Mouse (Mus musculus) neural tube, embryonic 13.5 days (tissue): ENCODE data around the gene Gfod1. TPM values are rescaled to one million over a fixed set of nuclear protein-coding genes. Genes with fewer than 3 reads are reported as not detected.
A peak's percentile ranks its signal among the peaks of the same experiment; 100 is the strongest.

Source experiments
- ATAC-seq: fragments of 200-750 bp; cut with Nextera tagmentation; 2 replicates; pipeline ENCODE4 v1.8.0; 2017; ENCODE audit warnings: low read depth, mild to moderate bottlenecking, moderate TSS enrichment, moderate library complexity
- H3K27ac ChIP-seq: fragments of 300-500 bp; sonication (generic); replicated peaks from 2 replicates; pipeline ENCODE4 v1.5.1; 2015; ENCODE audit warnings: moderate library complexity, mild to moderate bottlenecking, inconsistent platforms
- H3K27me3 ChIP-seq: fragments of 300-500 bp; sonication (generic); 2 replicates; pipeline ENCODE4 v1.6.1; 2015; ENCODE audit warnings: mild to moderate bottlenecking, inconsistent platforms
- H3K36me3 ChIP-seq: fragments of 300-500 bp; sonication (generic); 2 replicates; pipeline ENCODE4 v1.6.1; 2015; ENCODE audit warnings: mild to moderate bottlenecking, inconsistent platforms
- H3K4me1 ChIP-seq: fragments of 300-500 bp; sonication (generic); replicated peaks from 2 replicates; pipeline ENCODE4 v1.6.1; 2015; ENCODE audit warnings: inconsistent platforms
- H3K4me2 ChIP-seq: fragments of 300-500 bp; sonication (generic); 2 replicates; pipeline ENCODE4 v1.6.1; 2015; ENCODE audit warnings: inconsistent platforms, mild to moderate bottlenecking, moderate library complexity
- H3K4me3 ChIP-seq: fragments of 300-500 bp; sonication (generic); 2 replicates; pipeline ENCODE4 v1.5.1; 2015; ENCODE audit warnings: mild to moderate bottlenecking, inconsistent platforms
- H3K9ac ChIP-seq: fragments of 300-500 bp; sonication (generic); 2 replicates; pipeline ENCODE4 v1.6.1; 2015; ENCODE audit warnings: moderate library complexity, mild to moderate bottlenecking, inconsistent platforms
- H3K9me3 ChIP-seq: fragments of 300-500 bp; sonication (generic); 2 replicates; pipeline ENCODE4 v1.6.1; 2016; ENCODE audit warnings: inconsistent platforms
- WGBS: fragments of 180-500 bp; shearing (Covaris S2); methylation state at CpG from one replicate; pipeline ENCODE4 v1.1.7; 2015; 5-methylcytosine and 5-hydroxymethylcytosine counted together
- polyA plus RNA-seq: library from polyadenylated mRNA; unstranded; fragments of >200 nt; fragmentation: Nextera tagmentation; extraction: Ambion mirVana; gene quantifications from 2 replicates; pipeline ENCODE4 v1.2.1, GENCODE M21; 2015

Gene Gfod1
- 1.8 and 2.0 TPM in 2 replicates for polyA plus RNA-seq

- H3K27me3 ChIP-seq, result peaks cover 26% of the 10 kb centered on the region
- peaks cover 46% of the 10 kb centered on the region for H3K4me1 ChIP-seq
- H3K4me2 ChIP-seq, result peak within 1 kb of the TSS; percentile 68
- peak; percentile 94 for ATAC-seq
- peak within 1 kb of the TSS; percentile 94 for H3K27ac ChIP-seq
- H3K9ac ChIP-seq, result peak within 1 kb of the TSS; percentile 92
- peak within 1 kb of the TSS; percentile 85 for H3K4me3 ChIP-seq
- H3K36me3 ChIP-seq, result no peaks in the 10 kb centered on the region
- WGBS, result under 1% methylated on average over 53 of the region's 53 CpGs
- no peaks in the 10 kb centered on the region for H3K9me3 ChIP-seq
Observed at GRCm38 (mm10) chr13:43304018-43304431, at the start of gene Gfod1. Gene Gfod1, minus strand, starts transcription at chr13:43304172.

- Histone ChIP-seq H3K4me2 (no peak overlapping the region), H3K4me1 (no peaks in the 10 kb centered on the region; the same call in 1 of the 2 replicates), H3K27ac (no peak overlapping the region), H3K36me3 (no peaks in the 10 kb centered on the region), H3K27me3 (no peaks in the 10 kb centered on the region), H3K9ac (no peak overlapping the region), H3K4me3 (no peak overlapping the region), H3K9me3 (no peaks in the 10 kb centered on the region)
- 73% methylated on average over 4 of the region's 4 CpGs for WGBS
- ATAC-seq, result no peak
Observed at GRCm38 (mm10) chr13:43353356-43353755, 49.4 kb upstream of the Gfod1 start.

- Histone ChIP-seq H3K4me1 (no peaks in the 10 kb centered on the region; the same call in 1 of the 2 replicates), H3K27ac (no peak overlapping the region), H3K9me3 (no peaks in the 10 kb centered on the region), H3K27me3 (no peaks in the 10 kb centered on the region), H3K9ac (no peak overlapping the region), H3K4me3 (no peak overlapping the region), H3K36me3 (no peaks in the 10 kb centered on the region), H3K4me2 (no peak overlapping the region)
- no peak for ATAC-seq
- WGBS, result 73% methylated on average over 9 of the region's 9 CpGs
Observed at GRCm38 (mm10) chr13:43350489-43351169, 46.7 kb upstream of the Gfod1 start.

DNA sequence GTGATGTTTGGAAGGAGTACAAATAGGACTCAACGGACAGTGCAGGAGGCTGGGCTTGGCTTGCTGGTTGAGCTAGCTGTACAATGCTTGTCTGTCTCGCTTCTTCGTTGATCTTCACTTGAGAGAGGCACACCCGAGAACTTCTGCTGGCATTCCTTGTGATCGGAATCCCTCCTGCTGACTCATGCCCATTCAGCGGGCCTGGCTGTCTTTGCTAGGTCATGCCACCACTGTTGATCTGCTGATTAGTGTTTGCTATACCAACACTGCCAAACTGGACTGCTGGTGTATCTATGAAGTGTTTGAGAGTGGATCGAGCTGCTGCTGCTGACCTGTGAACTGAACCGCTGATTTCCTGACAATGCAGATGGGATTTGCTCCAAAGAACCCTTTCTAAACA lies 45.4 kb upstream of the Gfod1 start:
- H3K4me1 ChIP-seq, result no peaks in the 10 kb centered on the region; the same call in 1 of the 2 replicates
- H3K27me3 ChIP-seq, result no peaks in the 10 kb centered on the region
- no peak overlapping the region for H3K9ac ChIP-seq
- no peaks in the 10 kb centered on the region for H3K9me3 ChIP-seq
- no peak overlapping the region for H3K4me3 ChIP-seq
- no peak overlapping the region for H3K27ac ChIP-seq
- no peak for ATAC-seq
- H3K4me2 ChIP-seq, result no peak overlapping the region
- no peaks in the 10 kb centered on the region for H3K36me3 ChIP-seq
- 90% methylated on average over 8 of the region's 8 CpGs for WGBS

DNA sequence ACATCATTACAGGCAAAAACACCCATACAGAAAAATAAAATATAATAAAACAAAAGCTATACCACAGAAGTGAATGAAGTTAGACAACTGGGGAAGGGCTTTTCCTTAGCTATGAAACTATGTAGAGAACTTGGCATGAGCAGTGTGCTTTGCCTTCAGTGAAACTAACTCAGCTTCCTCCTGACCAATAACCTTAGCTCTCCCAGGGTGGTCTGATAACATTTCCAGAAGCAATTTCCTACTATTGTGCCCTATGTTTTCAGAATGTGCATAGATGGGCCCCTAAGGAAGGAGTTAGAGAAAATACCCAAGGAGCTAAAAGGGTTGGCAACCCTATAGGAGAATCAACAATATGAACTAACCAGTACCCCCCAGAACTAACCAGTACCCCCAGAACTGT lies 42.9 kb upstream of the Gfod1 start:
- Histone ChIP-seq H3K4me2 (no peak overlapping the region), H3K4me3 (no peak overlapping the region)
- no peak for ATAC-seq

GRCm38 (mm10) chr13:43338632-43339031 lies 34.7 kb upstream of the Gfod1 start:
- H3K36me3 ChIP-seq, result no peaks in the 10 kb centered on the region
- no peak overlapping the region for H3K4me2 ChIP-seq
- WGBS, result 63% methylated on average over 4 of the region's 4 CpGs
- no peak for ATAC-seq
- no peaks in the 10 kb centered on the region for H3K9me3 ChIP-seq
- H3K27me3 ChIP-seq, result no peaks in the 10 kb centered on the region
- no peak overlapping the region for H3K4me3 ChIP-seq
- no peak overlapping the region for H3K27ac ChIP-seq
- H3K4me1 ChIP-seq, result peaks cover 8% of the 10 kb centered on the region; the same call in 1 of the 2 replicates
- no peak overlapping the region for H3K9ac ChIP-seq

More for the DNA sequence above, 42.9 kb upstream of the Gfod1 start:
- Histone ChIP-seq H3K27me3 (no peaks in the 10 kb centered on the region), H3K36me3 (no peaks in the 10 kb centered on the region), H3K4me1 (no peaks in the 10 kb centered on the region; the same call in 1 of the 2 replicates), H3K27ac (no peak overlapping the region), H3K9ac (no peak overlapping the region), H3K9me3 (no peaks in the 10 kb centered on the region)

- no peaks in the 10 kb centered on the region for H3K27me3 ChIP-seq
- no peaks in the 10 kb centered on the region for H3K36me3 ChIP-seq
- no peak overlapping the region for H3K4me3 ChIP-seq
- no peak overlapping the region for H3K4me2 ChIP-seq
- H3K9ac ChIP-seq, result no peak overlapping the region
- peaks cover 8% of the 10 kb centered on the region; the same call in 1 of the 2 replicates for H3K4me1 ChIP-seq
- H3K9me3 ChIP-seq, result no peaks in the 10 kb centered on the region
- 94% methylated on average over 8 of the region's 8 CpGs for WGBS
- no peak overlapping the region for H3K27ac ChIP-seq
- ATAC-seq, result no peak
Observed at GRCm38 (mm10) chr13:43338001-43338400, 34.0 kb upstream of the Gfod1 start.

DNA sequence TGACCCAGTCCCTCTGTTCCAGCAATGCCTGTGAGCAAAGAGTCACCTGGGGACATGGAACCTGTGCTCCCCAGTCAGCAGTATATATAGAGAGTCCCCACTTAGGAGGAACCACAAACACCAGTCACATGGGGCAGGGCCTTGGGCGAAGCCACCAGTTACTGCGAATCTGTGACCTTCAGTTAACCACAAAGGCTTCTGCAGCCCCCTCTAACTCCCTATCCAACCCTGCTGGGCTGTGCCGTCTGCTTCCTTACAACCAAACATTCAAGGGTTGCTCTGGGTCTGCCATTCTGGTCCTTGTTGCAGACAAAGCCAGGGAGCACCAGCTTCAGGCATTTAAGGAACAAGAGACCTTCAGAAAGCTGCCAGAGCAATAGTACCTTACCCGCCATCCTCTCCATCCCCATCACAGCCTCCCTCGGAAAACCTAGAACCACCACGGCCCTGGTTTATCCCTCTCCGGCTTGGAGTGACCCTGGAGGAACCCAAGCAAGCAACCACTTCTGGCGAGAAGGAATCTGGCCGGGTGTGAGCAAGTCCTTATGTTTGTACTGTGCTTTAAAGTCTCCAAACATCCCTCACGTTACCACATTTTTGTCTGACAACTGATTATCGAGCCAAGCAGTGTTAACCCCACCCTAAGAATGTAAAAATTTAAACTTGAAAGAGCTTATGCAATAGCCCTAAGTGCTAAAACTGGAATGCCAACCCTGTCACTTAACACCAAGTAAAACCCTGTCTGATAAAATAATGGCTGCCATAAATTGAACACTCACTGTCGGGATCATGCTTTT lies 32.7 kb upstream of the Gfod1 start:
- H3K36me3 ChIP-seq, result no peaks in the 10 kb centered on the region
- WGBS, result 80% methylated on average over 12 of the region's 12 CpGs
- H3K9me3 ChIP-seq, result no peaks in the 10 kb centered on the region
- no peaks in the 10 kb centered on the region for H3K27me3 ChIP-seq
- no peak for ATAC-seq
- peaks cover 8% of the 10 kb centered on the region; the same call in 1 of the 2 replicates for H3K4me1 ChIP-seq
- no peak overlapping the region for H3K4me2 ChIP-seq
- no peak overlapping the region for H3K27ac ChIP-seq
- H3K9ac ChIP-seq, result no peak overlapping the region
- H3K4me3 ChIP-seq, result no peak overlapping the region

DNA sequence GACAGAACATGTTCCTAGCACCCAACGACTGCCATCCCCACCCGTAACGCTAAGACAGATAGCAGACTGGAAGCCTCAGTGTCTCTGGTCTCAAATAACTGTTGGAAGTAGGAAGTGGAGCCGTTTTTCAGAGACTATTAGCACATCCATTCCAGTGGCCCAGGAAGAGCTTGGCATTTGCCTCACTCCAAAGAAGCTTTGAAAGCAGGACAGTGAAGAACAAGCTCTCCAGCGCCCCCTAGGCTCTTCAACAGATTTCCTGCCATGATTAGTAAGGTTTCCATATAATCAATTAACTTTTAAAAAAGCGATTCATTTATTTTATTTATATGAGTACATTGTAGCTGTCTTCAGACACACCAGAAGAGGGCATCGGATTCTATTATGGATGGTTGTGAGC lies 28.6 kb upstream of the Gfod1 start:
- ATAC-seq, result no peak

DNA sequence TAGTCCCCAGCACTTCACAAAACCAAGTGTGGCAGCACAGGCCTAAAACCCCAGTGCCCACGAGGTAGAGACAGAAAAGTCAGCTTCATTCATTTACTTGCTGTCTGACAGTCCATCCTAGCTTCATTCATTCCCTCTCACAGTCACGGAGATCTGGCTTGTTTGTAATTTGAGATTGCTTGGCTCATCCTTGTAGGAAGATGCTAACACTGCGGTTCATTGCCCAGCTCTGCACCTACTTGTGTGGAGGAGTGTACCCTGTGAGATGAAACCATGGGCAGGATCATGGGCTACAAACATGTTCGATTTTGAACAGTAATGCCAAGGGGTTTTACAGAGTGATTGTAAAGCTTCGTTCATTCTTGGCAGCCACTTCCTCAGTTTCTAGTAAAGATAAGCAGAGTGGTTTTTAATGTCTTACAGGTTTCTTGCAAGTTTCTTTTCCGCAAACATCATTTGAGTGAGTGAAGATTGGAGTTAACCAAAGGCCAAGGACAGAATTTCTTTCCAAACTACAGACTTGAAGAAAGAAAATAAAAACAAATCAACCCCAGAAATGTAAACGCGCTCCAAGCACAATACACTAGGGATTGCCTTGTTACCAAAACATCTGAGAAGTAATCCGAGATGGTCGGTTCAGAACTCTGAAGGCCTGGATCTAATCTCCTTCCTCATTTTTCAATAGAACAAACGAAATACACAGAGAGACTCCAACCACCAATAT lies 27.9 kb upstream of the Gfod1 start:
- no peak overlapping the region for H3K4me3 ChIP-seq
- no peaks in the 10 kb centered on the region for H3K4me1 ChIP-seq
- H3K27me3 ChIP-seq, result no peaks in the 10 kb centered on the region
- H3K9ac ChIP-seq, result no peak overlapping the region
- H3K4me2 ChIP-seq, result no peak overlapping the region
- WGBS, result 76% methylated on average over 11 of the region's 11 CpGs
- no peak for ATAC-seq
- H3K27ac ChIP-seq, result no peak overlapping the region
- H3K36me3 ChIP-seq, result no peaks in the 10 kb centered on the region
- no peaks in the 10 kb centered on the region for H3K9me3 ChIP-seq

More for the DNA sequence above, 28.6 kb upstream of the Gfod1 start:
- no peak overlapping the region for H3K9ac ChIP-seq
- H3K36me3 ChIP-seq, result no peaks in the 10 kb centered on the region
- WGBS, result 47% methylated on average over 7 of the region's 7 CpGs
- H3K4me1 ChIP-seq, result no peaks in the 10 kb centered on the region
- H3K27me3 ChIP-seq, result no peaks in the 10 kb centered on the region
- H3K9me3 ChIP-seq, result no peaks in the 10 kb centered on the region
- no peak overlapping the region for H3K4me3 ChIP-seq
- no peak overlapping the region for H3K27ac ChIP-seq
- no peak overlapping the region for H3K4me2 ChIP-seq

DNA sequence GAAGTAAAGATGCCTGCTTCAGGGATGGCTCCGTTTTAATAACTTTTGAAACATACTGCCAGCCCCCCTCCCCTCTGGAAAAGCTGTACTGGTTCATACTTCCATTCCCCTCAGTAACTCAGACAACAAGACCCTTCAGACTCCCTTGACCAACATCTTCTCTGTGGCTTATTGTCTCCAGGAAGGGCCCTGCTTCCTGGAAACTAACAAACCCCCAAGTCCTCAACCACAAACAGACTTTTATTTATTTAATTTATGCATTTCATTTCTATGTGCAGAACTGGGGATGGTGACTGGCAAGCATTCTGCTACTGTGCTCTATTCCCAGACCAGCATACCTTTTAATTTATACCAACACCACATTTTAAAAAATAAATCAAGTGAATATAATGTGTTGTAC lies 21.5 kb upstream of the Gfod1 start:
- 68% methylated on average over 1 of the region's 1 CpGs for WGBS
- H3K4me2 ChIP-seq, result no peak overlapping the region
- no peak overlapping the region for H3K9ac ChIP-seq
- no peaks in the 10 kb centered on the region for H3K4me1 ChIP-seq
- no peaks in the 10 kb centered on the region for H3K9me3 ChIP-seq
- H3K4me3 ChIP-seq, result no peak overlapping the region
- H3K36me3 ChIP-seq, result no peaks in the 10 kb centered on the region
- no peak for ATAC-seq
- H3K27me3 ChIP-seq, result no peaks in the 10 kb centered on the region
- H3K27ac ChIP-seq, result no peak overlapping the region

GRCm38 (mm10) chr13:43321492-43321891 lies 17.5 kb upstream of the Gfod1 start:
- no peaks in the 10 kb centered on the region for H3K27me3 ChIP-seq
- H3K9me3 ChIP-seq, result no peaks in the 10 kb centered on the region
- 77% methylated on average over 2 of the region's 2 CpGs for whole genome bisulfite sequencing
- no peak overlapping the region for H3K4me2 ChIP-seq
- H3K4me1 ChIP-seq, result no peaks in the 10 kb centered on the region
- H3K36me3 ChIP-seq, result no peaks in the 10 kb centered on the region
- no peak overlapping the region for H3K4me3 ChIP-seq
- no peak overlapping the region for H3K9ac ChIP-seq
- no peak for ATAC-seq
- H3K27ac ChIP-seq, result no peak overlapping the region
